ENCODE assay signal across 7 mouse cellular contexts in the genomic region with DNA sequence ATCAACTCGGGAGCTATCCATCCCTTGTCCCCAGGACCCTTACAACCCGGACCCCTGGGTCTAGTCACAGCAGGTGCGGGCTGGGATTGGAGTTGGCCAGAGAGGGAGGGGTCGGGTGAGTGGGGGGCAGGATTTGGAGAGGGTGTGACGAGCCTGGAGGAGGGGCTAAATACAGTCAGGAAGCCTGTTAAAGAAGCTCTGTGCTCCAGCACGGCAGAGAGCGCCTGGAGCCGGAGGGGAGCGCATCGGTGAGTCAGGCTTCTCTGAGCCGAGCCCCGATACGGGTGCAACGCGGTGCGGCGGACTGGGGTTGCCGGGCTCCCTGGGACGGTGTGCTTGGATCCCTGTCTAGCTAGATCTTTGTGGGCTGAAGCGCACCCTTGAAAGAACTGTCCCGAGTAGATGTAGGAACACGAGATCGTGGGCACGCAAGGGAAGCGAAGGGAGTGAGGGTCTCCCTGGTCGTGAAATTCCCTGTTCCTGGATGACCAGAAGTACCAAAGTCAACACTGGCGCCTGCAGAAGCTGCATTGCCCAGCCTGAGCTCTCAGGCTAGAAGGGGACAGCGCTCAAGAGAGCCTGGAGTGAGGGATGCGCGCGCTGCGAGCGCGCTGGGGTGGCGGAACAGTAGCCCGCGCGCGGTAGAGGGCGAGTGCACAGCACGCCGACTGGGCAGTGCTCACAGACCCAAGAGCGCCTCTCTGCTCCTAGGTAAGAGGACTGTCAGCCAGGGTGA. TPM values are rescaled to one million over a fixed set of nuclear protein-coding genes. Genes with fewer than 3 reads are reported as not detected.
DNase-seq lines count a peak whose midpoint lies in the region; ATAC-seq and TF ChIP-seq lines count a peak whose summit lies in the region.

Gene Ngf, plus strand, starts transcription at position 207 of the 736 bp plus-strand sequence.

- H3K27me3 ChIP-seq in ES-Bruce4 (ENCODE audit: control insufficient read depth, insufficient read depth, low read length, poor library complexity, severe bottlenecking) = no peaks in the 10 kb centered on the region
- peaks cover 36% of the 10 kb centered on the region for H3K27me3 ChIP-seq in intestine, embryonic 14.5 days (replicated peaks; ENCODE audit: control insufficient read depth, insufficient read depth, low read length)

- no peak for TF ChIP-seq CTCF in ES-Bruce4 (IDR thresholded peaks at IDR 0.05; ENCODE audit: low read depth, low read length)

- H3K27ac ChIP-seq in ES-Bruce4 (ENCODE audit: insufficient read depth, low read length) = no peak within 1 kb of the TSS
- H3K27ac ChIP-seq in intestine, embryonic 14.5 days (ENCODE audit: low read depth) = no peak within 1 kb of the TSS

- no peak for TF ChIP-seq POLR2A in ES-Bruce4 (IDR thresholded peaks at IDR 0.05; ENCODE audit: insufficient read depth, low read length)

- TF ChIP-seq EP300 in ES-Bruce4 (IDR thresholded peaks at IDR 0.05; ENCODE audit: insufficient read depth, low read depth, low read length) = no peak

- H3K4me3 ChIP-seq in ES-Bruce4 (ENCODE audit: low read depth, low read length) = peak within 1 kb of the TSS; percentile 82
- H3K4me3 ChIP-seq in intestine, embryonic 14.5 days (ENCODE audit: low read depth, low read length) = peak within 1 kb of the TSS; percentile 43

- H3K9me3 ChIP-seq in ES-Bruce4 (replicated peaks; ENCODE audit: control insufficient read depth, insufficient read depth, low read length, poor library complexity, severe bottlenecking) = no peaks in the 10 kb centered on the region
- H3K9me3 ChIP-seq in intestine, embryonic 14.5 days (ENCODE audit: control insufficient read depth, low read length) = no peaks in the 10 kb centered on the region

- H3K4me2 ChIP-seq in intestine, embryonic 14.5 days (ENCODE audit: low read length) = peak within 1 kb of the TSS; percentile 60

- H3K4me1 ChIP-seq in ES-Bruce4 (ENCODE audit: control insufficient read depth, insufficient read depth, low read length) = no peaks in the 10 kb centered on the region
- H3K4me1 ChIP-seq in intestine, embryonic 14.5 days (replicated peaks; ENCODE audit: control insufficient read depth, insufficient read depth, low read length) = peaks cover 4% of the 10 kb centered on the region; the same call in 1 of the 2 replicates

- 2% methylated on average over 43 of the region's 43 CpGs for WGBS in intestine, embryonic 14.5 days

- no peaks in the 10 kb centered on the region for H3K36me3 ChIP-seq in ES-Bruce4 (ENCODE audit: control insufficient read depth, insufficient read depth, low read length, poor library complexity, severe bottlenecking)
- no peaks in the 10 kb centered on the region for H3K36me3 ChIP-seq in intestine, embryonic 14.5 days (ENCODE audit: control insufficient read depth, insufficient read depth, low read length)

- ATAC-seq in intestine, embryonic 14.5 days (replicated peaks; ENCODE audit: low FRiP score, low TSS enrichment, low read depth) = peak; percentile 60; the same call in 1 of the 2 replicates

- H3K9ac ChIP-seq in ES-Bruce4 (ENCODE audit: low read depth, poor library complexity, severe bottlenecking) = peak within 1 kb of the TSS; percentile 39
- H3K9ac ChIP-seq in intestine, embryonic 14.5 days (ENCODE audit: low read length) = peak within 1 kb of the TSS; percentile 34

- peak; percentile 86 for DNase-seq in NIH3T3 (ENCODE audit: low read depth)
- DNase-seq in frontal cortex, adult 2 months (ENCODE audit: extremely low spot score in 1 of 2, low spot score in 1 of 2) = peak in 1 of 2 experiments; percentile 24
- peak; percentile 71 for DNase-seq in intestine, embryonic 14.5 days (ENCODE audit: low spot score)
- DNase-seq in mesoderm, embryonic 11.5 days (ENCODE audit: low read depth, low spot score) = peak; percentile 60
- DNase-seq in thymus, postnatal 4 days = no peak
- DNase-seq in lung, postnatal 4 days = no peak

RNA-seq across cellular contexts. Expression of gene Ngf, which starts in this region (rescaled TPM):
- 0.81 and 1.1 TPM in 2 replicates for polyA plus RNA-seq in ES-Bruce4 (2011; ENCODE audit: insufficient read depth, insufficient read length, low read depth, missing spikeins)
- 8.6 and 11.0 TPM in 2 replicates for polyA plus RNA-seq in frontal cortex, adult 2 months (2012; rRNA removed)
- 4.2 and 6.5 TPM in 2 replicates for polyA plus RNA-seq in intestine, embryonic 14.5 days (2014; fragmentation: Nextera tagmentation; extraction: Ambion mirVana)

Comparison
In these comparisons a context has a peak if more than half of its experiments do, and no peak if none do; other contexts are left out.
1. DNase-seq: peak in NIH3T3 (single experiment), intestine, embryonic 14.5 days (single experiment) and mesoderm, embryonic 11.5 days (single experiment); none in thymus, postnatal 4 days (single experiment) and lung, postnatal 4 days (0 of 2).